Mouse (Mus musculus): ENCODE results near the gene Rasl11a.

GRCm38 (mm10) chr5:146840422-146840821 is 4.4 kb upstream of the Rasl11a start:
- TF ChIP-seq CTCF (IDR thresholded peaks at IDR 0.05; ENCODE audit: borderline replicate concordance, insufficient read depth, low read depth, low read length) (no peak), POLR2A (IDR thresholded peaks at IDR 0.05; ENCODE audit: borderline replicate concordance, insufficient read depth, low read length) (no peak)
